Mouse (Mus musculus): ENCODE results near the gene Abca12.

DNA sequence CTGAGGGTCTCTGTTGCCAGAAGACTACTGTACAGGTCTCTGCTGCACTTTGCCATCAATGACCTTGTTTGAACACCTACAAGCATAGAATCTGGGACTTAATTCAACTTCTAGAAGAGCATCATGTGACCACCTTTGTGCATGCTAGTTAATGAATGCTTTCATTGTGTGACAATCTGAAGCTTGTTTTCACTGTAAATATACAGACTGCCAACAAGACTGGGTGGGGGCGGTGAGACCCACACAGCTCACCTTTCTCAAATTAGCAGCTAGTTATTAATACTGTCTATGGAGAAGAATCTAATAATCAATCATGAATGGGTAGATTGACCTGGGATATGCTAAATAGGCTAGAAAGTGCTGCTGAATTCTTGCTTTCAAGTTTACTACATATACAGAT lies 30.6 kb downstream of the Abca12 start:
- TF ChIP-seq CTCF (IDR thresholded peaks at IDR 0.05; ENCODE audit: low read depth) = no peak
- TF ChIP-seq EP300 (optimal IDR thresholded peaks at IDR 0.05) = no peak
